Mouse (Mus musculus): ENCODE measurements around the gene Islr.

The Islr gene

GRCm38 (mm10) chr9:58150733-58151361 is 53.3 kb downstream of the Islr start:
- DNase-seq = no peak

- DNase-seq = no peak
Measured at GRCm38 (mm10) chr9:58148806-58149205, 55.3 kb downstream of the Islr start.

- no peak for DNase-seq
Measured at GRCm38 (mm10) chr9:58145417-58145816, 58.7 kb downstream of the Islr start.

- no peak for DNase-seq
Measured at GRCm38 (mm10) chr9:58144664-58145063, 59.4 kb downstream of the Islr start.

- peak in 1 of 2 experiments; percentile 42 for DNase-seq
Measured at GRCm38 (mm10) chr9:58143419-58143818, 60.7 kb downstream of the Islr start.

- DNase-seq = peak; percentile 57 to 77
Measured at GRCm38 (mm10) chr9:58139947-58140346, 64.2 kb downstream of the Islr start.

- DNase-seq = no peak
Measured at GRCm38 (mm10) chr9:58135921-58136321, 68.2 kb downstream of the Islr start.

GRCm38 (mm10) chr9:58134906-58135305 is 69.2 kb downstream of the Islr start:
- DNase-seq = no peak

- no peak for DNase-seq
Measured at GRCm38 (mm10) chr9:58133893-58134884, 69.9 kb downstream of the Islr start.

GRCm38 (mm10) chr9:58131735-58132134 is 72.4 kb downstream of the Islr start:
- DNase-seq = no peak

GRCm38 (mm10) chr9:58130909-58131308 is 73.2 kb downstream of the Islr start:
- DNase-seq = no peak

- no peak for DNase-seq
Measured at GRCm38 (mm10) chr9:58129508-58129907, 74.6 kb downstream of the Islr start.

- no peak for DNase-seq
Measured at GRCm38 (mm10) chr9:58128926-58129413, 75.1 kb downstream of the Islr start.

GRCm38 (mm10) chr9:58125811-58126210 is 78.3 kb downstream of the Islr start:
- DNase-seq = no peak

- no peak for DNase-seq
Measured at GRCm38 (mm10) chr9:58125085-58125484, 79.0 kb downstream of the Islr start.

- DNase-seq = no peak
Measured at GRCm38 (mm10) chr9:58118671-58119070, 85.4 kb downstream of the Islr start, which contains the start of gene Ccdc33. TSS of gene Ccdc33 (minus strand) at chr9:58118823.

GRCm38 (mm10) chr9:58116024-58116651 is 88.0 kb downstream of the Islr start:
- DNase-seq = no peak

- no peak for DNase-seq
Measured at GRCm38 (mm10) chr9:58115297-58115925, 88.7 kb downstream of the Islr start.

GRCm38 (mm10) chr9:58114019-58114418 is 90.1 kb downstream of the Islr start:
- DNase-seq = no peak

- peak in 1 of 2 experiments; percentile 31 for DNase-seq
Measured at GRCm38 (mm10) chr9:58113279-58113884, 90.7 kb downstream of the Islr start.

GRCm38 (mm10) chr9:58112866-58113278 is 91.2 kb downstream of the Islr start:
- DNase-seq = no peak

- DNase-seq = no peak
Measured at GRCm38 (mm10) chr9:58112321-58112751, 91.8 kb downstream of the Islr start.
